Mouse (Mus musculus) spleen, adult 2 months (tissue): ENCODE measurements around the gene Bcl7c. TPM values are rescaled to one million over a fixed set of nuclear protein-coding genes. Genes with fewer than 3 reads are reported as not detected.

Source experiments
- DNase-seq, 2 experiments: peaks; one replicate each; pipeline versions ENCODE4 v3.0.0 to v3.0.0-alpha.2; 2012 to 2021; ENCODE audit warnings: low spot score in 2 of 2, low read depth in 1 of 2
- H3K27ac ChIP-seq: fragments of 200-500 bp; 2 replicates; pipeline ENCODE4 v1.5.1; 2012; ENCODE audit warnings: low read length, inconsistent platforms; ENCODE audit not compliant: insufficient read depth
- H3K27me3 ChIP-seq: fragments of 200-500 bp; 2 replicates; pipeline ENCODE4 v1.6.1; 2012; ENCODE audit warnings: mild to moderate bottlenecking, moderate library complexity, low read length, inconsistent platforms; ENCODE audit not compliant: control insufficient read depth, insufficient read depth
- H3K36me3 ChIP-seq: fragments of 200-500 bp; 2 replicates; pipeline ENCODE4 v1.6.1; 2012; ENCODE audit warnings: mild to moderate bottlenecking, low read length, inconsistent platforms; ENCODE audit not compliant: control insufficient read depth, insufficient read depth
- H3K4me1 ChIP-seq: fragments of 200-500 bp; 2 replicates; pipeline ENCODE4 v1.6.1; 2011; ENCODE audit warnings: inconsistent platforms; ENCODE audit not compliant: control insufficient read depth, insufficient read depth, insufficient read length
- H3K4me3 ChIP-seq: fragments of 200-500 bp; 2 replicates; pipeline ENCODE4 v1.5.1; 2011; ENCODE audit warnings: mild to moderate bottlenecking, inconsistent platforms; ENCODE audit not compliant: insufficient read depth, insufficient read length; ENCODE audit errors: extremely low read depth
- CTCF ChIP-seq: fragments of 200-500 bp; IDR thresholded peaks from 2 replicates; pipeline ENCODE4 v1.5.1; 2011; ENCODE audit warnings: mild to moderate bottlenecking, inconsistent platforms; ENCODE audit not compliant: insufficient read depth, insufficient read length, insufficient replicate concordance; ENCODE audit errors: extremely low read depth
- POLR2A ChIP-seq: fragments of 200-500 bp; IDR thresholded peaks from 2 replicates; pipeline ENCODE4 v1.6.1; 2011; ENCODE audit warnings: low read depth, low read length, inconsistent platforms
- WGBS: fragments of 180-500 bp; shearing (Covaris S2); methylation state at CpG from one replicate; pipeline ENCODE4 v1.1.7; 2018; 5-methylcytosine and 5-hydroxymethylcytosine counted together
- polyA plus RNA-seq: library from polyadenylated mRNA; depleted of rRNA; stranded (reverse); fragments of >200 nt; gene quantifications from 2 replicates; pipeline ENCODE4 v1.2.3, GENCODE M21; 2012

Bcl7c gene
- polyA plus RNA-seq, 1 experiment = 17.7 TPM

- peaks cover 6% of the 10 kb centered on the region; the same call in 1 of the 2 replicates for H3K27me3 ChIP-seq
- H3K4me1 ChIP-seq = peaks cover 12% of the 10 kb centered on the region
- H3K27ac ChIP-seq = no peak within 1 kb of the TSS
- TF ChIP-seq POLR2A (no peak), CTCF (no peak)
- 23% methylated on average over 28 of the region's 28 CpGs for WGBS
- peak in 1 of 2 experiments; percentile 64 for DNase-seq
- no peaks in the 10 kb centered on the region for H3K36me3 ChIP-seq
- H3K4me3 ChIP-seq = no peak within 1 kb of the TSS
Measured at GRCm38 (mm10) chr7:127712461-127713385, 4.0 kb upstream of the Bcl7c start, which contains the start of gene Ctf1. TSS of gene Ctf1 (plus strand) at chr7:127712736.

GRCm38 (mm10) chr7:127711456-127711855 is 2.7 kb upstream of the Bcl7c start:
- DNase-seq = no peak
- no peak overlapping the region for H3K27ac ChIP-seq

GRCm38 (mm10) chr7:127711031-127711430 is 2.3 kb upstream of the Bcl7c start:
- no peaks in the 10 kb centered on the region for H3K27me3 ChIP-seq
- peaks cover under 1% of the 10 kb centered on the region; the same call in 1 of the 2 replicates for H3K36me3 ChIP-seq
- H3K4me1 ChIP-seq = peaks cover 12% of the 10 kb centered on the region
- WGBS = 77% methylated on average over 3 of the region's 3 CpGs
- no peak for TF ChIP-seq CTCF
- no peak for TF ChIP-seq POLR2A
- no peak for DNase-seq
- H3K27ac ChIP-seq = no peak overlapping the region
- H3K4me3 ChIP-seq = no peak overlapping the region

More at GRCm38 (mm10) chr7:127711456-127711855, 2.7 kb upstream of the Bcl7c start:
- H3K36me3 ChIP-seq = no peaks in the 10 kb centered on the region; the same call in 1 of the 2 replicates
- 37% methylated on average over 3 of the region's 3 CpGs for WGBS
- TF ChIP-seq CTCF (no peak), POLR2A (no peak)
- H3K4me1 ChIP-seq = peaks cover 12% of the 10 kb centered on the region
- no peak overlapping the region for H3K4me3 ChIP-seq
- no peaks in the 10 kb centered on the region for H3K27me3 ChIP-seq

GRCm38 (mm10) chr7:127709261-127709979 is 687 bp upstream of the Bcl7c start:
- no peak overlapping the region for H3K27ac ChIP-seq
- DNase-seq = no peak
- H3K27me3 ChIP-seq = no peaks in the 10 kb centered on the region
- no peak for TF ChIP-seq CTCF
- no peak for TF ChIP-seq POLR2A
- peaks cover 12% of the 10 kb centered on the region for H3K4me1 ChIP-seq
- H3K36me3 ChIP-seq = peaks cover 4% of the 10 kb centered on the region
- 68% methylated on average over 5 of the region's 5 CpGs for WGBS
- no peak overlapping the region for H3K4me3 ChIP-seq

- Histone ChIP-seq H3K4me1 (peaks cover 7% of the 10 kb centered on the region; the same call in 1 of the 2 replicates), H3K36me3 (peaks cover 4% of the 10 kb centered on the region), H3K4me3 (peak overlapping the region; percentile 67), H3K27me3 (no peaks in the 10 kb centered on the region), H3K27ac (peak overlapping the region; percentile 69)
- TF ChIP-seq CTCF (no peak), POLR2A (no peak)
- WGBS = 0% methylated on average over 5 of the region's 5 CpGs
- DNase-seq = no peak
Measured at GRCm38 (mm10) chr7:127707957-127708206, 851 bp downstream of the Bcl7c start.

- Histone ChIP-seq H3K27me3 (no peaks in the 10 kb centered on the region), H3K36me3 (peaks cover 4% of the 10 kb centered on the region), H3K4me3 (peak overlapping the region; percentile 67), H3K4me1 (peaks cover 7% of the 10 kb centered on the region; the same call in 1 of the 2 replicates), H3K27ac (peak overlapping the region; percentile 69)
- DNase-seq = no peak
- TF ChIP-seq POLR2A = no peak
- no peak for TF ChIP-seq CTCF
- 26% methylated on average over 22 of the region's 22 CpGs for WGBS
Measured at GRCm38 (mm10) chr7:127707045-127707956, 1.4 kb downstream of the Bcl7c start.
